Mouse (Mus musculus) spleen, adult 2 months (tissue): ENCODE measurements at regions not wholly inside any gene's neighbourhood (a gene's known extent, or its start where the extent isn't known, plus 50 kb on each side); places are given as distances from the start of the nearest gene placed in this dataset.

Source experiments
- CTCF ChIP-seq: fragments of 200-500 bp; IDR thresholded peaks from 2 replicates; pipeline ENCODE4 v1.5.1; 2011; ENCODE audit warnings: mild to moderate bottlenecking, inconsistent platforms; ENCODE audit not compliant: insufficient read depth, insufficient read length, insufficient replicate concordance; ENCODE audit errors: extremely low read depth
- POLR2A ChIP-seq: fragments of 200-500 bp; IDR thresholded peaks from 2 replicates; pipeline ENCODE4 v1.6.1; 2011; ENCODE audit warnings: low read depth, low read length, inconsistent platforms

DNA sequence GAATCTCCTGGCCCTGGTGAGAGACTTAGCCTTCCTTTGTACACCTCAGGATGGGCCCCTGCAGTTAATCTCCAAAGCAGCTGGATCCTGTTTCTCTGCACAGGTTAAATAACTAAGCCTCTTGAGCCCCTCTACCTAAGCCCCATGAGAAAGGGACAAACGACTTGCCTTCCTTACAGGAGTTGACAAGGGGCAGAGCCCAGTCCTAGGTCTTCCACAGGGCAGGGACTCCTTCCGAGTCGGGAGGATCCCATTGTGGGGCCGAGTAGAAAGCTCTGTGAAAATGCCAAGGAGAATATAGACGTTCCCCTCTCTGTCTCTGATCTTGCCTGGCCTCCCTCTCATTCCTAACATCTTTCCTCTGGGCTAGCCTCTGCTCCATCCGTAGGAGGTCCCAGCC lies 118.7 kb upstream of the Cpsf6 start:
- TF ChIP-seq CTCF (no peak), POLR2A (no peak)
